ENCODE assay signal across 9 mouse cellular contexts in genomic region chr3:22306624-22307023, GRCm38 (mm10).
DNase-seq lines count a peak whose midpoint lies in the region; ATAC-seq lines count a peak whose summit lies in the region.
"Had no signal": no experiment of that assay in that cellular context is flagged by ENCODE, and none has a peak within 500 bp of the region (broad histone marks: within the 10 kb centered on the region; RNA-seq: fewer than 3 reads in every experiment).

No protein-coding gene starts in this region.

- H3K4me1 ChIP-seq in forebrain, embryonic 11.5 days (replicated peaks; ENCODE audit: control insufficient read depth, insufficient read depth, low read length), result no peaks in the 10 kb centered on the region

- H3K9me3 ChIP-seq in forebrain, embryonic 11.5 days (ENCODE audit: control insufficient read depth, low read length), result no peaks in the 10 kb centered on the region

- DNase-seq in cerebellum, adult 18-20 months, result peak; percentile 16
- no peak for DNase-seq in cerebellum, adult 11-12 months
- peak; percentile 11 to 23 for DNase-seq in left cerebral cortex, postnatal 14 days (ENCODE audit: low spot score in 2 of 2)
- no peak for DNase-seq in left cerebral cortex, postnatal 4 days
- peak; percentile 14 for DNase-seq in c-Kit-positive CD71-positive TER-119-negative erythroid progenitor cells, embryonic 14.5 days (ENCODE audit: low read depth)
- no peak for DNase-seq in urinary bladder, postnatal 25 days (ENCODE audit: low spot score)
- DNase-seq in forebrain, embryonic 11.5 days (ENCODE audit: low spot score), result no peak

- WGBS in forebrain, embryonic 11.5 days, result 73% methylated on average over 4 of the region's 4 CpGs

- no peak overlapping the region for H3K27ac ChIP-seq in forebrain, embryonic 11.5 days (ENCODE audit: low read depth, low read length)

- no peaks in the 10 kb centered on the region for H3K27me3 ChIP-seq in forebrain, embryonic 11.5 days (ENCODE audit: control insufficient read depth, insufficient read depth, low read length)

- H3K9ac ChIP-seq in forebrain, embryonic 11.5 days (ENCODE audit: low read length), result no peak overlapping the region

- intact Hi-C loops in left cerebral cortex, postnatal 14 days (cut with DNase I), result loop anchor here (5.0 kb wide), 1 partner anchor 1714 kb away; no protein-coding TSS in a partner anchor
- intact Hi-C loops in left cerebral cortex, postnatal 4 days (cut with DNase I), result no loop called here

- no peaks in the 10 kb centered on the region for H3K36me3 ChIP-seq in forebrain, embryonic 11.5 days (ENCODE audit: control insufficient read depth, insufficient read depth, low read length)

- peak; percentile 65; the same call in 1 of the 2 replicates for ATAC-seq in megakaryocyte-erythroid progenitor cell, adult 5-6 weeks (replicated peaks; ENCODE audit: low FRiP score, low TSS enrichment, poor library complexity, severe bottlenecking)
- ATAC-seq in forebrain, embryonic 11.5 days (replicated peaks; ENCODE audit: low FRiP score), result no peak

- H3K4me2 ChIP-seq in forebrain, embryonic 11.5 days (ENCODE audit: low read depth, low read length, severe bottlenecking), result no peak overlapping the region

- no peak overlapping the region for H3K4me3 ChIP-seq in forebrain, embryonic 11.5 days (ENCODE audit: low read depth, low read length)
- H3K4me3 ChIP-seq: erythroblast, embryonic 14.5 days had no signal

Comparison
In these comparisons a context has a peak if more than half of its experiments do, and no peak if none do; other contexts are left out.
1. DNase-seq: peak in cerebellum, adult 18-20 months (2 of 2), left cerebral cortex, postnatal 14 days (2 of 2) and c-Kit-positive CD71-positive TER-119-negative erythroid progenitor cells, embryonic 14.5 days (single experiment); none in cerebellum, adult 11-12 months (single experiment), left cerebral cortex, postnatal 4 days (single experiment), urinary bladder, postnatal 25 days (single experiment) and forebrain, embryonic 11.5 days (single experiment).